Mouse (Mus musculus) stomach, postnatal 0 days (tissue): ENCODE results near the gene Akap8. TPM values are rescaled to one million over a fixed set of nuclear protein-coding genes. Genes with fewer than 3 reads are reported as not detected.

Experiments
- ATAC-seq: fragments of 200-750 bp; cut with Nextera tagmentation; 2 replicates; pipeline ENCODE4 v1.8.0; 2017; ENCODE audit not compliant: low FRiP score, low TSS enrichment
- DNase-seq: peaks from one replicate; pipeline ENCODE4 v3.0.0-alpha.2; 2016; ENCODE audit warnings: low spot score
- H3K27ac ChIP-seq: fragments of 300-500 bp; sonication (generic); replicated peaks from 2 replicates; pipeline ENCODE4 v1.5.1; 2014; ENCODE audit warnings: mild to moderate bottlenecking, control low read depth
- H3K27me3 ChIP-seq: fragments of 300-500 bp; sonication (generic); 2 replicates; pipeline ENCODE4 v1.6.1; 2014; ENCODE audit warnings: low read length; ENCODE audit not compliant: control insufficient read depth, insufficient read depth
- H3K36me3 ChIP-seq: fragments of 300-500 bp; sonication (generic); 2 replicates; pipeline ENCODE4 v1.6.1; 2014; ENCODE audit warnings: low read length, mixed read lengths; ENCODE audit not compliant: control insufficient read depth, insufficient read depth
- H3K4me1 ChIP-seq: fragments of 300-500 bp; sonication (generic); replicated peaks from 2 replicates; pipeline ENCODE4 v1.6.1; 2014; ENCODE audit warnings: antibody characterized with exemption; ENCODE audit not compliant: control insufficient read depth, insufficient read depth
- H3K4me2 ChIP-seq: fragments of 300-500 bp; sonication (generic); replicated peaks from 2 replicates; pipeline ENCODE4 v1.6.1; 2014; ENCODE audit warnings: low read depth, mild to moderate bottlenecking, control low read depth, moderate library complexity
- H3K4me3 ChIP-seq: fragments of 300-500 bp; sonication (generic); 2 replicates; pipeline ENCODE4 v1.5.1; 2014; ENCODE audit warnings: low read depth, low read length, control low read depth
- H3K9ac ChIP-seq: fragments of 300-500 bp; sonication (generic); 2 replicates; pipeline ENCODE4 v1.6.1; 2014; ENCODE audit warnings: mild to moderate bottlenecking, low read length, control low read depth, mixed read lengths
- H3K9me3 ChIP-seq: fragments of 300-500 bp; sonication (generic); 2 replicates; pipeline ENCODE4 v1.6.1; 2016; ENCODE audit warnings: low read length; ENCODE audit not compliant: control insufficient read depth
- CTCF ChIP-seq: IDR thresholded peaks from 2 replicates; pipeline ENCODE4 v1.5.1; 2016; ENCODE audit warnings: antibody characterized with exemption, low read depth, mild to moderate bottlenecking, moderate library complexity
- EP300 ChIP-seq: optimal IDR thresholded peaks from 2 replicates; pipeline ENCODE3; 2016; ENCODE audit warnings: antibody characterized with exemption
- WGBS: fragments of 180-500 bp; shearing (Covaris S2); extraction: QIAGEN DNeasy Blood & Tissue Kit; methylation state at CpG from one replicate; pipeline ENCODE4 v1.1.7; 2014; 5-methylcytosine and 5-hydroxymethylcytosine counted together
- polyA plus RNA-seq: library from polyadenylated mRNA; unstranded; fragments of >200 nt; fragmentation: Nextera tagmentation; extraction: Ambion mirVana; gene quantifications from 2 replicates; pipeline ENCODE4 v1.2.1, GENCODE M21; 2015

The Akap8 gene
- polyA plus RNA-seq, 1 experiment from 2014 or later: 30.3 TPM

DNA sequence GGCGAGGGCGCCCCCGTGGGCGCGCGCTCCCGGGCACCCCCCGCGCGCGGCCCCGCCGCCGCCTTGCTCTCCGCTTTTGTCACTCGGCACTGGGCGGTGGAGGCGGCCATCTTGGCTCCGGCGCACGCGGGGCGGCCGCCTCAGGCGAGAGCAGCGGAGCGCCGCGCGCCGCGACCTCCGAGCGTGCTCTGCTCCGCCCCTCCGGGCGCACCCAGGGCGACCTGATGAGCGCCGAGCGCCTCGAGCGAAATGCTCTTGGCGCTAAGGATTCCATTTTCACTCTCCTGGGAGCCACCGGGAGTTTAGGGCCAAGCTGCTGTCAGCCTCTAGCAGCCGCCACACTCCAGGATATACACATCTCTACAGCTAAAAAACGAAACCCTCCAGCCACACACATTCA is 43.3 kb upstream of the Akap8 start:
- TF ChIP-seq CTCF (peak; percentile 36), EP300 (no peak)
- peak; percentile 94 for ATAC-seq
- Histone ChIP-seq H3K9me3 (no peaks in the 10 kb centered on the region), H3K4me2 (peak overlapping the region; percentile 64), H3K36me3 (peaks cover 8% of the 10 kb centered on the region), H3K27me3 (no peaks in the 10 kb centered on the region), H3K4me3 (peak overlapping the region; percentile 93), H3K27ac (peak overlapping the region; percentile 69), H3K9ac (peak overlapping the region; percentile 93), H3K4me1 (peaks cover 5% of the 10 kb centered on the region)
- 0% methylated on average over 32 of the region's 47 CpGs for WGBS
- DNase-seq: peak; percentile 93

DNA sequence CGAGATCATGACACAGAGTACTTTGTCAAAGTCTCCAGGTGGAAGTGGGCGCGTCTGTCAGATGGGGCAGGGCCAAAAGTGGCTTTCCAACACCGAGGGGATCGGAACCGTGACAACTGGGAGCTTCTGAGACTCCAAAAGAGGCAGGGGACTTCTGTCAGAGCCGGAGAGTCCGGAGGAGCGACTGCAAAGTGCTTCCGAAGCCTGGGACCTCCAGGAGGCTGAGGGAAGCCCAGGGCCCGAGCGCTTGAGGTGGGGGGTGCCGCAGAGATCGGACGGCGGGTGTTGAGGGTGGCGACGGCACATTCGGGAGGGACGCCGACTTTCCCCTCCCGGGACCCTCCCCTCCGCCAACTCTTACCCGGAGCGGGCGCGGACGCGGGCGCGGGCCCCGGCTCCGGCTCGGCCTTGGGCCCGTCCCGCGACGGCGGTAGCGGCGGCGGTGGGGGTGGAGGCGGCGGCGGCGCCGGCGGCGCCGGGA is 42.8 kb upstream of the Akap8 start:
- Histone ChIP-seq H3K9ac (peak overlapping the region; percentile 93), H3K4me3 (peak overlapping the region; percentile 93), H3K4me2 (peak overlapping the region; percentile 64), H3K27me3 (no peaks in the 10 kb centered on the region), H3K4me1 (peaks cover 5% of the 10 kb centered on the region), H3K9me3 (no peaks in the 10 kb centered on the region), H3K36me3 (peaks cover 12% of the 10 kb centered on the region), H3K27ac (peak overlapping the region; percentile 69)
- WGBS: under 1% methylated on average over 22 of the region's 50 CpGs
- ATAC-seq: peak; percentile 28
- DNase-seq: no peak
- no peak for TF ChIP-seq EP300
- TF ChIP-seq CTCF: no peak

DNA sequence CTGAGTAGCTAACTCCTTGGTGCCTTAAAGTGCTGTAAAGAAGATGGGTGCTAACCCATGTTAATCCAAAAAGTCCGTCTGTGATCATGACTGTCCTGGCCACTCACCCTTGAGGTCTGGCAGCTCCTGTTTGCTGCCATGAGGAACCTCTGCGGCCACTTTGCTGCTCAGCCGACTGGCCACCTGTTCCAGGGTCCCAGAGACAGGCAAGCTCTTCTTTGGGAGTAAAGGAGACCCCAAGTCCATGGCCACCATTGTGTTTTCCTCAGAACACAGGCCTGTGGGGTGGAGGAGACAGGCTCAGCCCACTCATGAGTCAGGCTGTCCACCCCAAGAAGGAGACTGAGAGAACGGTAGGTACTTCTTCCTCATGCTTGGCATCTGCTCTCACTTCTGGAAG is 41.6 kb upstream of the Akap8 start:
- Histone ChIP-seq H3K4me2 (peak overlapping the region; percentile 64), H3K27me3 (no peaks in the 10 kb centered on the region), H3K27ac (no peak overlapping the region), H3K9me3 (no peaks in the 10 kb centered on the region), H3K4me3 (no peak overlapping the region), H3K4me1 (peaks cover 5% of the 10 kb centered on the region), H3K36me3 (peaks cover 19% of the 10 kb centered on the region), H3K9ac (no peak overlapping the region)
- no peak for DNase-seq
- WGBS: 67% methylated on average over 4 of the region's 4 CpGs
- TF ChIP-seq CTCF: no peak
- no peak for TF ChIP-seq EP300
- ATAC-seq: no peak

DNA sequence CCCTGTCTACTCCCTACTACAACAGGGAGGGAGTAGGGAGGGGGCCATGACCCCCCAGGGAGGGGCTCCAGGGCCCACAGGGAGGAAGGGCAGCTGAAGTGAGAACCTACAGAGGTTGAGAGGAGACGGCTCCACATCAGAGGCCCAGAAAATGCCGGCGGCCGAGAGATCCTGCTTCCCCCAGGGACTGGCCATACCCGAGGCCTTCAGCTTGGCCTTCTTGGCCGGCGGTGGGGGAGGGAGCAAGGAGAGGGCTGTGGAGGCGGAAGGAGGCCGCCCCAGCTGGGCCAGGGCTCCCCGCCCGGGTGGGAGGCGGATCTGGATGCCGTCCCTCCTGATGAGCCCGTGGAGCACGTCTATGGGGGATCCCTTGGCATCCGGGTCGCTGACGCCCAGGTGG is 38.9 kb upstream of the Akap8 start:
- Histone ChIP-seq H3K9ac (no peak overlapping the region), H3K27me3 (no peaks in the 10 kb centered on the region), H3K4me1 (peaks cover 5% of the 10 kb centered on the region), H3K9me3 (no peaks in the 10 kb centered on the region), H3K36me3 (peaks cover 32% of the 10 kb centered on the region), H3K4me3 (no peak overlapping the region), H3K4me2 (no peak overlapping the region), H3K27ac (no peak overlapping the region)
- DNase-seq: peak; percentile 15
- ATAC-seq: no peak
- TF ChIP-seq CTCF: no peak
- no peak for TF ChIP-seq EP300
- WGBS: 80% methylated on average over 11 of the region's 18 CpGs

DNA sequence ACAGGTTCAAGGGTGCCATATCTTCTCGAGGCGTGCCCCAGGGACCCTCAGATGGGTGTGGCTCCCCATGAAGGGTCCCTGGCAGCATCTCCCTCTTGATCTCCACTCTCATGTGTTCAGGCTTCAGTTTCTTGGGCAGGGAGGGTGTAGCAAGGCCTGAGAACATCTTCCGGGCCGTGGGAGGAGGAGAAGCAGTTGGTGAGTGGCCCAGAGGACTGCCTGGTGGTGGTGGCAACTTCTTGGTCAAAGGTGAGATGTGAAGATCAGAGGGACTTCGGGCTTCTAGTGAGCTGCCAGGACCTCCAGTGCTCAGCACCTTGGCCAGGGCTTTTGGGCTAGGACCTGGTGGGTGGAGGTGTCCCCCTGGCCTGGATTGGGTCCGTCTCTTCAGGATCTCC is 37.9 kb upstream of the Akap8 start:
- no peak overlapping the region for H3K9ac ChIP-seq
- 86% methylated on average over 6 of the region's 6 CpGs for WGBS
- H3K9me3 ChIP-seq: no peaks in the 10 kb centered on the region
- ATAC-seq (no peak), DNase-seq (no peak)
- H3K27ac ChIP-seq: no peak overlapping the region
- H3K27me3 ChIP-seq: no peaks in the 10 kb centered on the region
- TF ChIP-seq CTCF (no peak), EP300 (no peak)
- no peak overlapping the region for H3K4me3 ChIP-seq
- peaks cover 35% of the 10 kb centered on the region for H3K36me3 ChIP-seq
- H3K4me1 ChIP-seq: peaks cover 5% of the 10 kb centered on the region
- H3K4me2 ChIP-seq: no peak overlapping the region

DNA sequence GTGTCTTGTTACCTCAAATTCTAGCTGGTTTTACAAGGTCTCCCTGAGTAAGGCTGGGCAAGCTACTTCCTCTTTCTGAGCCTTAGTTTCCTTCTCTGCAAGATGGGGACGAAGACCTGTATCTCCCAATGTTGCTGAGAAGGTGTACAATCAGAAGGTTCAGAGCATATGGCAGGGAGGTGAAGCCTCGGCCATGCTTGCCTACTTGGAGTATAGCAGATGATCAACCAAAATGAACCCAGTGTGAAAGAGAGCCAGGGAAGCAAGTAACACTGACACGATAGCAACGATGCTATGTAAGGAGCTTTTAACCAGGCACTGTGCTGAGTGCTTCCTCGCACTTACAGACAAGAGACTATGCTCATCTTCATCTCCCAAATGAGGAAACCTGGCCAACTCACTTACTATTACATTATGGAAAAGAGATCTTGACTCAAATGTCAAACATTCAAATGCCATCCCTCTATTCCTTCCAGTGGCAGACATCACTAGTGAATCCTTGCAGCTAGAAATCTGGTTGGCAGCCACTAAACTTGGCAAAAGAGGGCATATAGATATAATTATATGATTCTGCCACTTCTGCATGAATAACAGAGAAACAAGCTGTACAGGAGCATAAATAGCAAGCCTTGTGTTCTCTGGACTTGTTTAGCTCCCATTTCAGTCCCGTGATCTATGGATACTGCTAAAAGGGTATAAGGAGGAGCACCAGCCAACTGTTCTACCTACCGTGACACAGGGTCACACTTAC is 37.3 kb upstream of the Akap8 start:
- H3K27me3 ChIP-seq: no peaks in the 10 kb centered on the region
- ATAC-seq (no peak), DNase-seq (no peak)
- peaks cover 5% of the 10 kb centered on the region for H3K4me1 ChIP-seq
- H3K9me3 ChIP-seq: no peaks in the 10 kb centered on the region
- H3K4me3 ChIP-seq: no peak overlapping the region
- TF ChIP-seq CTCF: no peak
- TF ChIP-seq EP300: no peak
- WGBS: 91% methylated on average over 7 of the region's 7 CpGs
- no peak overlapping the region for H3K9ac ChIP-seq
- H3K4me2 ChIP-seq: no peak overlapping the region
- peaks cover 35% of the 10 kb centered on the region for H3K36me3 ChIP-seq
- no peak overlapping the region for H3K27ac ChIP-seq
